Mouse (Mus musculus) fat pad, adult 2 months (tissue): ENCODE results near the gene Anxa9.

Experiments
- DNase-seq: peaks from one replicate; pipeline ENCODE4 v3.0.0-alpha.2; 2011; ENCODE audit warnings: low read depth, low spot score; ENCODE audit errors: extremely low read depth

The Anxa9 gene

DNA sequence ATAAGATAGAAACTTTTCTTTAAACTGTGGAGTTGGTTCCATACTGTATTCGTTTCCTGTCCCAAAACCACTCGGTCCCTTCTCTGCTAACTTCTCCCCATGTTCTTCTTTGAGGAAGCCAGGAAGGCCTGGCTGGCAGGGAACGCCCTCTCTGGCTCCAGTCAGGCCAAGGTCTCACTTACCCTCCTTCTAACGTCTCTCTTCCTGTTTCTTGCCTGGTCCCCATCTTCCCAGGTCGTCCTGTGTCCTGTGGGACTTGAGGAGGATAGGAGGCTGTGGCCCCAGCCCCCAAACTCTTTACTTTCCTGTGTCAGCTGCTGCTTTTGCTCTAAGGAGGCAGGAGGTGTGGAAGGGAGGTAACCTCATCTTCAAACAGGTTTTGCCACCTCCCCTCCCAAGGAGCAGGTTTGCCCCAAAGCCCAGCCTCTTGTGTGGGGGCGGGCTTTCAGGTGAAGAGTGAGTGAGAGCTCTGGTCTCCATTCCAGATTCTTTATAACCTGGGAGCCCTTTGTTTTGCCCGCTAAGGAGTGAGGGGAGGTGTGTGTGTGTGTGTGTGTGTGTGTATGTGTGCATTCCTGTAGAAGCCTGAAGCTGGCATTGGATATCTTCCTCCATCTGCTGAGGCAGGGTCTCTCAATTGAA lies 56.1 kb downstream of the Anxa9 start, which contains the start of gene Bnipl:
Gene Bnipl, minus strand, starts transcription at position 411 of the 642 bp plus-strand sequence.
- DNase-seq: no peak

DNA sequence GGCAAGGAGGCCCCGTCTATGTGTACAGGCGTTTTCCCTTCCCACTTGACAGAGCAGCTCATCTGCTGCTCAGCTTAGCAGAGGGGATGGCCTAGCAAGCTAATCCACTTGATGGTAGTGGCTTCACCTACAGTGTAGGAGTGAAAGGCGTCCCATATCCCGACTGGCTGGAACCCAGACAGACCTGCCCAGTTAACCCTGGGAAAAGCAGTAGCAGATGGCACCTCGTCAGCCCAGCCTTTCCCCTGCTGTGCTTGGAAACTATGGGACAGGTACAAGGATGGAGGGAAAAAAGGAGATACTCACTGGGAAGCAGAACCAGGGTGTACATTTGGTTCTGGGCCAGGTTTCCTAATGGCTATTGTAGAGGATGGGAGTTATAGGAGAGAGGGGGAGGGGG lies 56.6 kb downstream of the Anxa9 start:
- no peak for DNase-seq

DNA sequence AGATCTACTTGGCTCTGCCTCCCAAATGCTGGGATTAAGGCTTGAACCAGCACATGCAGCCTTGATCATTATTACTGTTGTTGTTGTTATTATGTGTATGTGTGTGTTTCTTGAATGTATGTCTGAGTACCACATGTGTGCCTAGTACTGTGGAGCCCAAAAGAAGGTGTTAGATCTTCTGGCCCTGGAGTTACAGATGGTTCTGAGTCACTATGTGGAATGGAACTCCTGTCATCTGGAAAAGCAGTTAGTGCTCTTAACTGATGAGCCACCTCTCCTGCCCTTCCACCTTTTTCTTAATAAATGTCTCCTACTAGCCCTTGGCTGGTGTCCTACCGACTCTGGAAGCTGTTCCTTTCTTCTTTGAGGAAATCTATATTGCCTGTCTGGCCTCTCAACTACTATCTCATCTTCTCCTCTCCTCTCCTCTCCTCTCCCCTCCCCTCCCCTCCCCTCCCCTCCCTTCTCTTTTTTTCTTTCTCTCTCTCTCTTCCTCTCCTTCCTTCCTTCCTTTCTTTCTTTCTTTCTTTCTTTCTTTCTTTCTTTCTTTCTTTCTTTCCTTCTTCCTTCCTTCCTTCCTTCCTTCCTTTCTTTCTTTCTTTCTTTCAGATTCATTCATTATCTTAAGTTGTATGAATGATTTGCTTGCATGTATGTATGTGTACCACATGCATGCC lies 59.2 kb downstream of the Anxa9 start:
- no peak for DNase-seq

DNA sequence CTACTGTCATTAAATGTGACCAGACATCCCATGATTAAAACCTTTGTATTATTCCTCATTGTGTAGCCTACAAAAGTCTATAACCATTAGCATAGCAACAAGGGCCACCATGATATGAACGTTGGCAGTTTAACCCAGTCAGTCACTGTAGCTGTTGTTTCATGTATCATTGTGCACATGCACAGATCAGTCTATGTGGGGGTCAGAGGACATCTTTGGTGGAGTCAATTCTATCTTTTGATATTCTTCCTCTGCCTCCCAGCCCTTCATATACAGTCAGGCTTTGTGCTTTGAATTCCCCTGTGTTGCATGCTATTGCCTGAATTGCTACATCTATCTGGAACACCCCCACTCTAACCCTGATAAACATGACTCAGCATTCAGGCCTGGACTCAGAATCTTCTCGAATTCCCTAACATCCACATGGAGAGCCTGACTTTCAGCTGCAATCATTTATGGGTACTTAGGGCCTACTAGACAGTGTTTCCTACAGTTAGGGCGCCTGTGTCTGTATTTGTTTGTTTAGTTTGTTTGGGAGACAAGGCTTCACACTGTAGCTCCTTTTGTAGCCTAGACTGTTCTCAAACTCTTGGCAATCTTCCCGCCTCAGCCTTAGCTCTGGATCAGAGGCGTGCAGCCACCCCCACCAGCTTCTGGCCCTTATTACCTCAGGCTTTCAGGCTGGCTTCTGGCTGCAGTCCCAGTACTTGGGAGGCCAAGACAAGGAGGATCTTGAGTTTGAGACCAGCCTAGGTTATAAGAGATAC lies 60.3 kb downstream of the Anxa9 start:
- peak; percentile 72 for DNase-seq
